ENCODE assay signal across 9 mouse cellular contexts in the genomic region with DNA sequence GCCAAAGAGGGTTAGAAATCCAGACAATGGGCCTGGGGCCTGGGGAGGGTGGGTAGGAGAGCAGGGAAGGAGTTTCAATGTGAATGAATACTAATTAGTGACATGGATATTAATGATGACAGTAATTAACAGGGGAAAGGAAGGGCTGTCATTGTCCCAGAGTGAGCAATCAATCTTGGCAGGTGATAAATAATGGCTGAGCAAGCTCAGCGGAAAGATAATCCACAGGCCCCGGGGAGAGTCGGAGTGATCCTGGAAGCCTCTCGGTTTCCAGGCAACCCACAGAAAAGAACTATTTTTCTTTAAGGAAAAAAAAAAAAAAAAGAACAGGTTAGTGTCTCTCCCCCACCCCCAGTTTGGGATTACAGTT.
DNase-seq lines count a peak whose midpoint lies in the region; ATAC-seq and TF ChIP-seq lines count a peak whose summit lies in the region.
"Had no signal": no experiment of that assay in that cellular context is flagged by ENCODE, and none has a peak within 500 bp of the region (broad histone marks: within the 10 kb centered on the region; RNA-seq: fewer than 3 reads in every experiment).

No protein-coding gene starts in this region.

- peaks cover 29% of the 10 kb centered on the region for H3K4me1 ChIP-seq in heart, embryonic 13.5 days
- H3K4me1 ChIP-seq in hindbrain, embryonic 10.5 days (replicated peaks): peaks cover 24% of the 10 kb centered on the region
- peaks cover 10% of the 10 kb centered on the region for H3K4me1 ChIP-seq in midbrain, postnatal 0 days (ENCODE audit: insufficient read depth, low read length)

- ATAC-seq in heart, embryonic 13.5 days (ENCODE audit: extremely low read depth, insufficient number of reproducible peaks, low FRiP score, low TSS enrichment): no peak
- ATAC-seq in midbrain, postnatal 0 days (ENCODE audit: low FRiP score): peak; percentile 39
- ATAC-seq: intestine, postnatal 0 days had no signal

- H3K27me3 ChIP-seq in heart, embryonic 13.5 days (replicated peaks): no peaks in the 10 kb centered on the region
- peaks cover 4% of the 10 kb centered on the region; the same call in 1 of the 2 replicates for H3K27me3 ChIP-seq in hindbrain, embryonic 10.5 days (ENCODE audit: insufficient read depth, poor library complexity, severe bottlenecking)
- H3K27me3 ChIP-seq in midbrain, postnatal 0 days (ENCODE audit: insufficient read depth, low read length): no peaks in the 10 kb centered on the region

- no peaks in the 10 kb centered on the region for H3K36me3 ChIP-seq in heart, embryonic 13.5 days
- H3K36me3 ChIP-seq in hindbrain, embryonic 10.5 days: no peaks in the 10 kb centered on the region
- no peaks in the 10 kb centered on the region for H3K36me3 ChIP-seq in midbrain, postnatal 0 days (ENCODE audit: insufficient read depth, low read length)

- H3K4me3 ChIP-seq in heart, embryonic 13.5 days: no peak overlapping the region
- H3K4me3 ChIP-seq in hindbrain, embryonic 10.5 days: no peak overlapping the region
- H3K4me3 ChIP-seq in midbrain, postnatal 0 days (ENCODE audit: low read depth, low read length): no peak overlapping the region

- H3K9ac ChIP-seq in heart, embryonic 13.5 days: no peak overlapping the region
- no peak overlapping the region for H3K9ac ChIP-seq in midbrain, postnatal 0 days (replicated peaks; ENCODE audit: low read length, poor library complexity, severe bottlenecking)

- 23% methylated on average over 4 of the region's 4 CpGs for WGBS in heart, embryonic 13.5 days
- 27% methylated on average over 4 of the region's 4 CpGs for WGBS in hindbrain, embryonic 10.5 days
- WGBS in midbrain, postnatal 0 days: 8% methylated on average over 4 of the region's 4 CpGs

- no peak for DNase-seq in heart, postnatal 36 days
- peak; percentile 54 for DNase-seq in embryo, embryonic 10.5 days (ENCODE audit: low spot score)
- peak; percentile 18 for DNase-seq in hindbrain, embryonic 10.5 days (ENCODE audit: low spot score)
- peak; percentile 74 for DNase-seq in midbrain, postnatal 0 days (ENCODE audit: low spot score)
- DNase-seq in ovary, adult 18-20 months (ENCODE audit: low spot score): no peak
- no peak for DNase-seq in layer of hippocampus, adult 18-20 months (ENCODE audit: low spot score in 2 of 2)
- no peak for DNase-seq in layer of hippocampus, postnatal 10 days (ENCODE audit: low spot score in 2 of 2)

- 0 out of 2 replicates have a peak overlapping the region, but pooled peaks have one; percentile 9 for H3K4me2 ChIP-seq in heart, embryonic 13.5 days
- peak overlapping the region; percentile 37; the same call in 1 of the 2 replicates for H3K4me2 ChIP-seq in midbrain, postnatal 0 days (ENCODE audit: low read depth, low read length, poor library complexity, severe bottlenecking)

- intact Hi-C loops in heart, postnatal 36 days (cut with DNase I): no loop called here

- H3K27ac ChIP-seq in heart, embryonic 13.5 days (replicated peaks): peak overlapping the region; percentile 25
- peak overlapping the region; percentile 77 for H3K27ac ChIP-seq in hindbrain, embryonic 10.5 days
- peak overlapping the region; percentile 49 for H3K27ac ChIP-seq in midbrain, postnatal 0 days (ENCODE audit: low read depth, low read length)

- H3K9me3 ChIP-seq in heart, embryonic 13.5 days: no peaks in the 10 kb centered on the region
- H3K9me3 ChIP-seq in hindbrain, embryonic 10.5 days: no peaks in the 10 kb centered on the region
- no peaks in the 10 kb centered on the region for H3K9me3 ChIP-seq in midbrain, postnatal 0 days (ENCODE audit: low read length)

- TF ChIP-seq CTCF in midbrain, postnatal 0 days (IDR thresholded peaks at IDR 0.05): no peak

Comparison
In these comparisons a context has a peak if more than half of its experiments do, and no peak if none do; other contexts are left out.
1. H3K27ac ChIP-seq: peak in every context shown above with its lines; median percentile 77 in hindbrain, embryonic 10.5 days; 49 in midbrain, postnatal 0 days; 25 in heart, embryonic 13.5 days.
2. DNase-seq: peak in embryo, embryonic 10.5 days (single experiment), hindbrain, embryonic 10.5 days (single experiment) and midbrain, postnatal 0 days (single experiment); none in heart, postnatal 36 days (0 of 2), ovary, adult 18-20 months (single experiment), layer of hippocampus, adult 18-20 months (0 of 2) and layer of hippocampus, postnatal 10 days (0 of 2).